Mouse (Mus musculus) lung, postnatal 4 days (tissue): Measurements from ENCODE around the gene Sh3bp2.
"Not testable (repeated sequence)": the region's sequence is repeated elsewhere in the genome, so short reads cannot be mapped to it uniquely, and the experiment has no call there.

Experiments
- DNase-seq, 2 experiments: peaks; one replicate each; pipeline ENCODE4 v3.0.0; 2021

Gene Sh3bp2

GRCm38 (mm10) chr5:34527352-34527751 lies 1.7 kb downstream of the Sh3bp2 start:
- no peak for DNase-seq

DNA sequence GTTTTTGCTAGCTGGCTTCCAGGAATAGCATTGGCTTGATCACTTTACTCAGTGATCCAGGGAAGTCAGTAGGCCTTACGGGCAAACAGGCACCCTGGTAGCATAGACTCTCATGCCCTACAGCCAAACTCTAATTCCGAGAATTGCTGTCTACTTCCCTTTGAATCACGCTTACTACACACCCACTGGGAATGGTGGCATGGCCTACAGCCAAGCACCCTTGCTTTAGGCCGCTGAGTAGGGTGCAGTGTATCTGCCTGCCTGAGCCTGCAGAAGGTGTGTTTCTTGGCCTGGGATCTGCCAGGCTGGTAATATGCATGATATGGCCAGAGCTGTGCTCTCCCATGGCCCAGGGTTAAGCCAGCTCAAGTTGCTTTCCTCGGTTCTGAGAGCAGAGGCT lies 3.1 kb downstream of the Sh3bp2 start:
- no peak for DNase-seq

DNA sequence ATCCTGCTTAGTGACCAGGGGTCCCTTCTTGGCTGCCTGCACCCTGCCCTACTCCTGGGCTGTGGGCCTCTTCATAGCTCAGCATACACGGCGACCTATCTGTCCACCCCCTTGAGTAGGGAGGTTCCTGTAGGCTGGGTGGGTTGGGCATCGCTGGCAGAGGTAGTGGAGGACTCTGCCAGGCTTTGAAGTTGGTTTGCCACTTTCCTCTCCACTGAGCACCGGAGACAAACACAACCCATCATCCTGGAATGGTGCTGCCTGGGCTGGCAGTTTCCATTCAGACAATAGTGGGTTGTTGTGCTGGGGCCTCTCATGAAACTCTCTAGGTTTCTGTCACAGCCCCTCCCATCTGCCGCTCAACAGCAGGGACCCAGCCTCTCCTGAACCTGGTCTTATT lies 4.5 kb downstream of the Sh3bp2 start:
- DNase-seq = no peak

DNA sequence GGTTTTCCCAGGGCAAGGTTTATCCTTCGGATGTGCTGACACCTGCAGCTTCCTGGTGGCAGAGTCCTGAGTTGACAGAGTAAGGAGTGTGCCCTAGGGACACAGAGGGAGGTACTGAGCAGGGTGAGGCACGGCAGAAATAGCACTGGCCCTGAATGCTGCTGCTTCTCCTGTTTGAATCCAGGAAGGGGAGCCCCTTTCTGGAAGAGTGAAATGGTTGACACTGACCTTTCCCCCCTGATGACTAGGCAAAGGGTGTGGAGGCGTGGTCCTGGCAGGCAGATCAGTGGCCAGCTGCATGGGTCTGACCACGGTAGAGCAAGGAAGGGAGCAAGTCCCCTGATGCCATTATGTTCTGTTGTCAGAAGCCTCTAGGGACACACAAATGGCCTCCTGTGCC lies 5.0 kb downstream of the Sh3bp2 start:
- DNase-seq = no peak

GRCm38 (mm10) chr5:34533066-34533465 lies 7.4 kb downstream of the Sh3bp2 start:
- DNase-seq = no peak

GRCm38 (mm10) chr5:34533820-34534219 lies 8.2 kb downstream of the Sh3bp2 start:
- DNase-seq = peak; percentile 51 to 57

- no peak for DNase-seq
These were observed 9.3 kb downstream of the Sh3bp2 start for GRCm38 (mm10) chr5:34534776-34535581.

DNA sequence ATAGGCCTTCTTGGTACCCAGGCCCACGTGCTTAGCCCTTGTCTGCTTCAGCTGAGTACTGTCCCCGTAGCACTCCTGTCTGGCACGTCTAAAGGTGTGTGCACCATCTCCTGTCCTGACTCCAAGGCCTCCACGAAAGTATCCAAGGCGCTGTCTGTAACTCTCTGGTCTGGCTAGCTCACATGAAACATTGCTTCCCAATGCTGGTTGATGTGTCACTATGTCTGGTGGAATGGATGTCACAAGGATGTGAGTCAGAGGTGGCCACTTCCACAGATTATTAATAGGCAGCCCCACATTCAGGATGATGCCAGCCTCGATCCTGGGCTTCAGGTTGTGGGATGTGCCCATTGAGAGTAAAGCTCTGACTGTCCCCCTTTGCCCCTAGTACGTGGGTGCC lies 10.2 kb downstream of the Sh3bp2 start:
- no peak for DNase-seq

DNA sequence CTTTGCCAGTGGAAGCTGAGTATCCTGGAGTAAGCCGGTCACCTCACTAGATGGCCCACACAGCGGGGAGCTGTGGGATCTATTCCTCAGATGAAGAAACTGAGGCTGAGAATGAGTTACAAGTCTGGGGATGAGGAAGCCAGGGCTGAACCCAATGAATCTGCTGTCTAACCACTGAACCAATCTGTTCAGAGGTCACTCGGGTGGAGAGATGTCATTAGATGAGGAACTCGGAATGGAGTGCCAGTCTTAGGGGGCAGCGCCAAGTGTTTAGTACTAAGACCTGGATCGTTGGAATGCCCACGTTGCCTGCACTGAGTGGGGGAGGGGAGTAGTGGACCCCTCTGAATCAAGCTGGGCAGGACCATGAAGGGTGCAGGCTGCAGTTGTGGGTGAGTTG lies 12.4 kb downstream of the Sh3bp2 start:
- DNase-seq = no peak

- peak; percentile 52 to 71 for DNase-seq
These were observed 12.9 kb downstream of the Sh3bp2 start for GRCm38 (mm10) chr5:34538527-34538926.

GRCm38 (mm10) chr5:34539121-34539520 lies 13.5 kb downstream of the Sh3bp2 start:
- DNase-seq = no peak

DNA sequence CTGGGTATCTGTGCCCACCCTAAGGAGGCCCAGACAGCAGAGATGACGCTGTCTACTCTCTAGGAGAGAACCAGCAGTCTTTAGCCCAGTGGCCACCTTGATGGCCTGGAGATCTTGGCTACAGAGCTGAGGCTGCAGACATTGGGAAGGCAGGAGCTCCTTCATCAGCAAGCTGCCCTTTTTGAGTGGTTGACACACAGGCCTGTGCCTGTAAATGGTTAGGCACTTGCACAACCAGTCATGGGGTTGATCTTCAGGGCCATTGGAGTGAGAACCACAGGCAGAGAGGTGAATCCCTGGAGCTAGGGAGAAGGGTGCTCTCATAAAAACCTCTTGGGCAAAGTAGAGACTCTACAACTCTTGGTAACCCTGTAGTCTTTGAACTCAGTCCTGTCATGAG lies 16.5 kb downstream of the Sh3bp2 start:
- DNase-seq = no peak

GRCm38 (mm10) chr5:34543114-34543513 lies 17.5 kb downstream of the Sh3bp2 start:
- peak; percentile 54 to 60 for DNase-seq

DNA sequence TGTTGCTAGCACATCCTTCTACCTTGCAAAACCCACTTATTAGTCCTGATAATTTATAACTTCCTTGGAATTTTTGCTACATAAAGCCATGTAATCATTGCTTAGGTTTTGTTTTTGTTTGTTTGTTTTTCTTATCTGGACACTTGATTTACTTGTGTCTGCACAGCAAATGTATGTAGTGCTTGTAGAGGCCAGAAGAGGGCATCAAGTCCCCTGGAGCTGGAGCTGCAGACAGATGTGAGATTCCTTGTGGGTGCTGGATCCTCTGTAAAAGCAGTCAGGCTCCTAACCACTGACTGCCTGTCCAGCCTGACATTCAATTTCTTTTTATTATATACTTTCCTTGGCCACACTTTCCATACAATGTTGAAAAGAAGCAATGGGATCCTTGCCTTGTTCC lies 21.8 kb downstream of the Sh3bp2 start:
- peak in 1 of 2 experiments; percentile 55 for DNase-seq

DNA sequence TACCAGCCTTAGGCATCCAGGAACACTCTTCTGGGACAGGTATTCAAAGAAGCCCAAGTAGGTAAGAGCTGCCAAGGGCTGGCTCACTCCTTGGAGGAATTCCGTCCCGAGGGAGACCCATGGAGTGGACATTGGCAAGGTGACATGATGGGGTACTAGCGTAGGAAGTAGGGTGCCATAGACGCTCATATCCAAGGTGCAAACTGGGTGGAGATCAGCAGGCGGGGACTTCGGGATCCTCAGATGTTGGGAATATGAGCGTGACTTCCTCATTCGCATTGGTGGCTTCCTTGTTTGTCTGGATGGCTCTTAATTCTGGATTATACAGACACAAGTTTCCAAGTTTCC lies 23.5 kb downstream of the Sh3bp2 start:
- DNase-seq = no peak

GRCm38 (mm10) chr5:34549483-34550221 lies 24.0 kb downstream of the Sh3bp2 start:
- DNase-seq = peak; percentile 58 to 62

DNA sequence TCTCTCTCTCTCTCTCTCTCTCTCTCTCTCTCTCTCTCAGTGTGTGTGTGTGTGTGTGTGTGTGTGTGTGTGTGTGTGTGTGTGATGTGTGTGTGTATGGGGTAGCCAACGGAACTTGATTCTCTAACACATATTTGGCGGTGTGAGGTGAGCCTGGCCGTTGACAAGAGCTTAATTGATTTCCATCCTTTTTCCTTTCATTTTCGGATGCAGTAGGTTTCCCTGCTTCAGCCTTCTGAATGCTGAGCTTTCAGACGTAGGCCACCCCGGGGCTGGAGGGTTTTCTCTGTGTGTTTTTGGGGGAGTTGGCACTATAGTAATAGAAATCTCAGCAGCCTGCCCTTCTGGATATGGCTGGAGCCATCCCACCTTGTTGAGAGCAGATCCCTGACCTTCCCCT lies 24.6 kb downstream of the Sh3bp2 start:
- no peak for DNase-seq

GRCm38 (mm10) chr5:34551821-34552220 lies 26.2 kb downstream of the Sh3bp2 start:
- no peak for DNase-seq

DNA sequence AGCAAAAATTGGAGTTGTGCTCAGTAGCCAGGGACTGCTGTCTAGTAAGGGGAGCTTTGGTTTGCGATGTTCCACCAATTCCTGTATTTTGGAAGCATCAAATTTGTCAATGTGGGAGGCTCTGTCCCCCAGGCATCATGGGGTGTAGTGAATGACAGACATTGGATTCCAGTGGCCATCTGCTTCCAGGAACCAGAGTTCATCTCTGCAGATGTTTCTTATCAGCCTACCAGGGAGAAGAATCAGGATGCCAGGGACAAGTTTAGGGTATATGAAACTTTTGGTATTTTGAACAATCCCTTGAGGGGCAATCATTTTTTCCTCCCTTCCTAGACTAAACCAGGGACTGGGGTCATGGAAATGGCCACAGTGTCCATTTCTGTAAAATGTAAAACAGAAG lies 38.2 kb downstream of the Sh3bp2 start:
- DNase-seq = no peak

GRCm38 (mm10) chr5:34564291-34564690 lies 38.7 kb downstream of the Sh3bp2 start:
- DNase-seq = no peak

DNA sequence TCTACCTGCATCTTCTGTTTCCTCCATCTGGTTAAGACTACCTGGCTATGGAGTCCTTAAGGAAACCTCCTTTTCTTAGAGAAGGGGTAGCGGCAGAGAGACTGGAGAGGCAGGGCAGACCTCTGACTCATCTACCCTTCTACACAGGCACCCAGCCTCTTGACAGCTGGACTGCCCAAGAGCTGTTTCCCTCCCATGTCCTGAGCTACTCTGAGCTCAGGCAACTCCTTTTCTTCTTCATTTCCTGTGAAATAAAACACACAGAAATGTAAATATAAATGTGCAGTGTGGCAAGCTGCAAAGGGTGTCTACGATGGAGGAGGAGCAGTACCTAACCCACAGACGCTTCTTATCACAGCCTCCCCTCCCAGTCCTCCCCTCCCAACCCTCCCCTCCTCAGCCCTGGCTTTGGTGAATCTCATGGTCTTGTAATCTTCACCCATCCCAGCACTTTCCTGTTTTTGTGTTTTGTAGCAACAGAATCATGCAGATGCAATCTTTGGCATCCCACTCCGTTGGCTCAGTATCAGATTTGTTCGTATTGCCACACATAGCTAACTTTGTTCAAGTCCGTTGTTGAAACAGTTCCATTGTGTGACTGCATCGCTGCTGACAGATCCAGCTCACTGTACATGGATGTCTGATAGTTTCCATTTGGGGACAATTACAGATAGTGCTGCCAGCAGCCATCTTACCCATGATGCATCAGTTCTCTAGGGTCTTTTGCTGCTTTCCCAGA lies 40.1 kb downstream of the Sh3bp2 start:
- peak; percentile 76 to 86 for DNase-seq

DNA sequence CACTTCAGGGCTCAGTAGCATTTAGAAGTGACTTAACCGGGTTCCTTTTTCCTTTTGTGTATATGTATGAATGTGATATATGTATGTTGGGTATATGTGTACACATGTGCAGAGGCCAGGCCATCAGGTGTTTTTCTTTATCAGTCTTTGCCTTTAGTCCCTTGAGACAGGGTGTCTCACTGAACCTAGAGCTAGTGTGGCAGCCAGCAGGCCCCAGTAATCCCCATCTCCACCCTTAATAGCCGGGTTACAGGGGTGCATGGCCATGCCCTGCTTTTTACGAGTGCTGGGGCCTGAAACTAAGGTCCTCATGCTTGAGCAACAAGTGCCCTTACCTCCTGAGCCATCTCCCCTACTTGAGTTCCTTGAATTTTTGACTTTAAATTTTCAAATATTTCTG lies 45.9 kb downstream of the Sh3bp2 start:
- DNase-seq = no peak

- DNase-seq = not testable (repeated sequence)
These were observed 46.9 kb downstream of the Sh3bp2 start for GRCm38 (mm10) chr5:34572568-34572967.
